Mouse (Mus musculus) lung, postnatal 10 days (tissue): ENCODE results near the gene Ulbp1.
"Not testable (repeated sequence)": the region's sequence is repeated elsewhere in the genome, so short reads cannot be mapped to it uniquely, and the experiment has no call there.

Source experiments
- DNase-seq: peaks from one replicate; pipeline ENCODE4 v3.0.0; 2021

The Ulbp1 gene

DNA sequence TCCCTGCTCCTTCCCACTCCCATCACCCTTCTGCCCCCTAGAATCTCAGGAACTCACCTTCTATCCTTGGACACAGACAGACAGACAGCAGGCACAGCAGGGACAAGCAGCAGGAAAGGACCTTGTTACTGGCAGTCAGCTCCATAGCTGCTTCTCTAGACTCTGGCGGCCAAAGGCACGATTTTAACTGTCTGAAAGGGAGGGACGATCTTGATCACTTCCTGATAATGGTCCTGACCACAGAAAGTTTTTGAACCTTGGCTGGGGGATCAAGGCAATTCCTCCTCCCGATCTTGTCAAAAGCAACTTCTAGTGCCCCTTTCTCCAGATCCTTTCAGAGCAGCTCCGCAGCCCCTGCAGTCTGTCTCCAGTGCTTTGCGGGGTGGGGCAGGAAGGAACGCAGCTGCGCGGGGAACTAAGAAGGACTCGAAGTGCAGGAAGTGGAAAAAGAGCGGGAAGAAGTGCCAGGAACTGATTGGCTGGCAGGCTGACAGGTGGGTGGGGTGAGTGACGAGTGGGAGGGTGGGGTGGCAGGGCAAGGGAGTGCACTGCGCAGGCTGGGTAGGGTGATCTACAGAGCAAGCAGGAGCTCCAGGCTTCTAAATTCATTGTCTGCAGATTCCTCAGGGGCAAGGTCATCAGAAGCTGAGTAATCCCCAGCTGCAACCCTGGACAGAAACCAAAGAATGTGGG lies at the start of gene Ulbp1:
TSS of gene Ulbp1 (minus strand) at position 442 of the 693 bp plus-strand sequence.
- DNase-seq = peak; percentile 89

DNA sequence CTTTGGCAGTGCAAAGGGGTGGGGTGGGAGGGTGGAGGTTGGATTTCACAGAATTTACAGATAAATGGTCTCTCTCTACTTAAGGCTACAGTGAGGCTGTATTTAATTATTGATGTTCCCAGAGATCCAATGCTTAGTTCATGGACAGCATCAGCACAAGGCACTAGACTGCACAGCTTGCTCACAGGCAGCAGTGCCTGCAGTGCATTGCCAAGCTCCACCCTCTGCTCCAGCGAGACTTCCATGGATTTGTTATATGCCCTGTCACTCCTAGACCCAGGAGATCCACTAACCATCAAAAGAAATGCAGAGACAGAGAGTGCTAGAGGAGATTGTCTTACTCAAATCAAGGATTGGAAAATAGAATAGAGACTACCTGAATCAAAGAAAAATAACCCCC lies 24.7 kb upstream of the Ulbp1 start:
- not testable (repeated sequence) for DNase-seq

DNA sequence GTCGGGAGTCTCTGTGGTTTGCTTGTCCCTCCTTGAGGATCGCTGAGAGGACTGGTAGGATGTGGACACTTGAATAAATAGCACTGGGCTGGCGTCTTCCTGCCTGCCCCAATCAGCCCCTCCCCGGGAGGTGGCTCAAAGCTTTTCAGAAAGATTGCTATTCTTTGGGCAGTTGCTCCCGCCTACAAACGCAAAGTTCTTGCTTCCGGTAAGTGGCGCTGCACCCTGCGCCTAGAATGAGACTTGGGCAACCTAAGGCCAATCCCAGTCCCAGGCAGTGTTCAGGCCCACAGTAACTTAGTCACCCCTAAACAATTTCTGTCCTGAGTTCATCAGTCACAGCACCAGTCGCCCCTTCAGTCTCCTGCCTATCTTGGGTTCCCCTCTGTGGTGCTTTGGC lies 18.9 kb upstream of the Ulbp1 start:
- DNase-seq = peak; percentile 22

DNA sequence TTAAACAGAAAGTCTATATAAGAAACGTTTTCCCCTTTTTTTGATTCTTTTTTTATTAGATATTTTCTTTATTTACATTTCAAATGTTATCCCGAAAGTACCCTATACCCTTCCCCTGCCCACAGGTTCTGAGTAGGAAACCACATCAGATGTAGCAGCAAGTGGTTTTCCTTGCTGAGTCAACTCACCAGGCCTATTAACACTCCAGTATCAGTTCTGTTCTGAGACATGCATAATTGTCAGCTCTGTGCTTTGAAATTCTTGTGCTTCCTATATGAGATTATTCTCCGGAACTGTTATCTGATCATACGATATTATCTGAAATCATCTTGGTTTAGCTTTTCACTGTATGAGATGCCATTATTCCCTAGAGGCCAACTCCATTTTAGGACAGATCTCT lies 10.2 kb upstream of the Ulbp1 start:
- DNase-seq = no peak

DNA sequence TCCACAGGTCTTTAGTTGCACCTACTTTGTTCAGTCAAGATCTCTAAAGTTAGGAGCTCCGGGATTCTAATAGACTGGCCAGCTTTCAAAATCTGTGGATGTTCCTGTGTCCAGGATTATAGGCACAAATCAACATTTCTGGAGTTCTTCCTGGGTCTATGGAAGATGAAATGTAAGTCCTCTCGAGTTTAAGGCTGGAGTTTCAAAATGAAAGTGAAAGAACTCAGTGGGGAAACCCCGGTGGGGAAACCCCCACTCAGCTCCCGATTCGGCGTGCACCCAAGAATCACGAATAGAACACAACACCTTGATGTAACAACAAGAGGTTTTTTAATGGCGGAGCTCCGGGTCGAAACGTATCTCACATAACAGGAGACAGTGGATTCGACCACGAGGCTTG lies 787 bp upstream of the Ulbp1 start:
- not testable (repeated sequence) for DNase-seq

DNA sequence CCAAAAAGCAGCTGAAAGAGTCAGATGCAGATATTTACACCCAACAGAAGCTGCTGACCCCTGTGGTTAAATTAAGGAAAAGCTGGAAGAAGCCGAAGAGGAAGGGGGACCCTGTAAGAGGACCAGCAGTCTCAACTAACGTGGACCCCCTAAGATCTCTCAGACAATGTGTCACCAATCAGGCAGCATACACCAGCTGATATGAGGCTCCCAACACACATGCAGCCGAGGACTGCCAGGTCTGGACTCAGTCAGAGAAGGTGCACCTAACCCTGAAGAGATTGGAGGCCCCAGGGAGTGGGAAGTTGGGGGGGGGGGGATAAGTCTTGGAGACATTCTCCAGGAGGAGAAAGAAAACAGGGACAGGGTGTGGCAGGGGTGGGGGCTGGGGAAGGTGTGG lies 1.8 kb downstream of the Ulbp1 start:
- DNase-seq = no peak

DNA sequence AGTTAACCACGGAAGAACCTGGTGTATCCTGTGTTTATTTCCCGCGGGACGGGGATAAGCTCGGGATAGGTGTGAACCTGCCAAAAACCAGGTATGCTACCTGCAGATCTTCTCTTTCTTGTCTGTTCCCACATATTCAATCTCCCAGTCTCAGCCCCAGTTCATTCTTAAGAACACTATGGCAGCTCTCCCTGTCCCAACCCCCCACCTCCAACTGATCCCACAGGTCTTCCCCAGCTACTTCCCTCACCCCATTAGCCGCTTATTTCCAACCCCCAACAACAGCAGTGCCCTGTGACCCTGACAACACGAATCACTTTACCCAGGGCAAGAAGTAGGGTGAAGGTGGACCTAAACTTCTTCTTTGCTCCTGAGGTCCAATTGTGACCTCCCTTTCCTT lies 3.0 kb downstream of the Ulbp1 start:
- DNase-seq = no peak

DNA sequence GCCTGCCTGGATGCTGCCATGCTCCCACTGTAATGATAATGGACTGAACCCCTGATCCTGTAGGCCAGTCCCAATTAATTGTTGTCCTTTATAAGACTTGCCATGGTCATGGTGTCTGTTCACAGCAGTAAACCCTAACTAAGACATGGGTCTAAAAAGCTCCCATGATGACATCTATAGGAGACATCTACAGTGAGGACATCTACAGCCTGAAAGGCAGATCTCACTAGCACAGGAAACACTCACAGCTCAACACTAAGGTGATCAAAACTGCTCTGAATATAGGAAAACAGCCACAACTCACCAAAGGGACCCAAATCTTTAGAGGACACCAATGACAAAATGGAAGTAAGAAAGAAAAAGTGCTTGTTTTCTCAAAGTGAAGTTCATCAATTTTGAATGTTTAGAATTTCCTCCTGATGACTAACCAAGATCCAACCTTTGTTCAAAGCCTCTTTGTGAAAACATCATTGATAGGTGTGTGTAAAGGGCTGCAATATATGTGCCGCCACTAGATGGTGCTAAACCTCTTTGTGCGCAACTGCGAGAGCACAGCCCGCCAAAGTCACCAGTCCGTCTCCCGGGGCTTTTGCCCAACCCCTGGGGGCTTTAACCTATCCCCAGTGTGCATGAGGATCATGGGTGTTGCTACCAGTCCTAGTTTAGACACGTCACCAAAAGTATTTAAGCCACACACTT lies 3.6 kb downstream of the Ulbp1 start:
- DNase-seq = peak; percentile 73

DNA sequence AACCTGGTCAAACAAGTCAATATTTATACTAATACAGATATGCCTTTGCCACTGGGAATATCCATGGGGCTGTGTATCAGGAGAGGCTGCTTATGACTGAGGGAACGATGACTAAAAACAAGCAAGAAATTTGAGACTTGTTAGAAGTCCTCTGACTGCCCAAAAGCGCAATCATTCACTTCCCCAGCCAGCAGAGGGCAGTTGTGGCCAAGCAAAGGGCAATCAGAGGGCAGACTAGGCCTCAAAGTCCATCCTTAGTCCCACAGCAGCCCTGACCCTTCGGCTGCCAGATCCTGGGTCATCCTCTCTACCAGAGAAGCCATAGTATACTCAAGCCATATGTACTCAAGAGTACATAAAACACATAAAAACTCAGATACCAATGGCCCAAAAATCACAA lies 11.4 kb downstream of the Ulbp1 start:
- DNase-seq = no peak

DNA sequence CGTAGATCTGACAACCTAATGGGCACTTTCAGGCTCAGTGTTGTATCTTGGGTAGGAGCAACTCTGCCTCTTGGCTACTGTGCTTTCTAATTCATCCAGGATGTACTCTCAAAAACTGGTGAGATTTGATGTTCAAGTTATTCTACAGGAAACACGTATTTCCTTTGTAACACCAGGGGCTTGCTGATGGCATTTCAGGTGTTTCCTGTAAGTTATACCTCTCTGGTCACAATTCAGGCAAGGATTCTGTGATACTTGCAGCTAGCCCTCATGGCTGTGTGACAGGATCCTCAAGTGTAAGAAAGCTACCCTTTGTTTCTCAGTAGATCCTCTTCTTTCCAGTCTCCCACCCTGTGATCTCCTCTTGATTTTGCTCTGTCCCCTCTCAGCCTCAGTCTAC lies 34.5 kb downstream of the Ulbp1 start:
- no peak for DNase-seq

DNA sequence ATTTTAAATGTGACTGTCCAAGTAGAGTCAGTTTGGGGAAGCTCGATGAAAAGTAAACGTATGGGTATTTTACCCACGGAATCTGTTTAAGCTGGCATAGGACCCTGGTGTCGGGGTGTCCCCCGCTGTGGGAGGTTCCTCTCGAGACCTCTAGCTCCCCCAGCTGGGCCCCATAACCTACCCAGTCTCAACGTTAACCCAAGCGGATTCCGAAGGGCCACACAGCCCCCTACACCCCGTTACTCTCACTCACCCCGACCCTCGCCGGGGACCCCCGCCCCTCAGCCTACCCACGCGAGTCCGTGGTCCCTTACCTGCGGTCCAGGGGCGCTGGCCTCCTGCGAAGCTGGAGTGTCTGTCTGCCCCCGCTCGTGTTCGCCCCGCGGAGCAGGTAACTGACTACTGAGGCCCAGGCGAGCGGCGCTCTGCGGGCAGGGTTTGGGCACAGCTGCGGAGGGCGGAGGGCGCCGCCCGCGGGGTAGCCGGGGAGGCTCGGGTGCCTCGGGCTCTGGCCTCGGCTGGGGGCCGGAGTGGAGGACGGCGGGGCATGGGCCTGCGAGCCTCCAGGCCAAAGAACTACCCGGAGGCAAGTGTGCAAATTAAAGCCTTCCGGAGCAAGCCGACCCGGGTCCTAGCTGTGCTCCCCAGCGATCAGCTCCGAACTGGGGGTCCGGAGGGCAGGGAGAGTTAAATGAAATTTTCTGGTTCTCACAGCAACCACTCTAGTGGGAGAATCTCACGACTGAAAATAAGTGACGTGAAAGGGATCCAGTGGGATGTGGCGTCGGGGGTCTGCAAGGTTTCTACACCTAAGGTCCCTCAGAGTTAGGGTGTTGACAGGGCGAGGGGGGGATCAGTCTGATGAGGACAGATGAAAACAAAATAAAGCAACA lies 80.0 kb downstream of the Ulbp1 start:
- DNase-seq = no peak

DNA sequence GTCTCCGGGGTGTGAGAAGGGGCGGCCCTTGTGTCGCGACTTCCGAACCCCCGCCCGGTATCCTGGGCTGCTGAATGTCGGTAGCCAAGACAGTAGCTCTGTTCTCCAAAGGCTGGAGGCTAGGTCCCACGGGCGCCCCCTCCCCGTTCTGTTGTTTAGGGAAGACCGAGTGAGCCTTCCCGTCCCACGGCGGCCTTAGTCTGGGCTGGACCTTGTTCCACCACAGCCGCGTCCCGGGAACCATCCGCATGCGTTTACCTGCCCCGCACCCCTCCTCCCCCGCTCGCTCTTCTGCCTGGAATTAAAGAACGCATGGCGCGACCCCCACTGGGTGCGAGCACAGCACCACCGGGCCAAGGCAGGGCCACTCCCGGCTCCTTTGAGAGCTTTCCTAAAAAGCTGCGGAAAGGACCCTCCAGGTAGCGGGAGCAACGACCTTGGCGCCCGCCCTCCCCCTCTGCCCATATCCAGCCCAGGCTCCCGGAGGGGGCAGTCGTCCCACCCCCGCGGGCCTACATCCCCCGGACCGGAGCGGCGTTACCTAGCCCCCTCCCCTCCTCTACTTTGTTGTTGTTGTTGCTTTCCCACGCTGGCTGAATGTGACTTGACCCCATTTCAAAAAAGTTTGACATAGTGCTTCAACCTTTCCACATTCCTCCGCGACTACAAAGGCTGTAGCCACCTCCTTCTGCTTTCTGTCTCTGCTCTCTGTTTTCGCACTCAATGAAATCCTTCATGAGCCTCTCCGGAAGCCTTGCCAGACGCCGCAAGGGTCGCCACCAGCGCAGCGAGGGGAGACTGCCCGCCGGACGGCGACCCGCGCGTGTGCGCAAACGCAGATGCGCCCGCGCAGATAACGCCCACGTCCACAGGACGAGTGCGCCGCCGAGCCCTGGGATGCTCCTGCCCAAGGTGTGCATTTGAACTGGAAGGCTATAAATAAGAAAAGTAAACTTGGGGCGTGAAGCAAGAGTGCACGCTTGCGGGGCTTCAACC lies 81.2 kb downstream of the Ulbp1 start:
- no peak for DNase-seq

DNA sequence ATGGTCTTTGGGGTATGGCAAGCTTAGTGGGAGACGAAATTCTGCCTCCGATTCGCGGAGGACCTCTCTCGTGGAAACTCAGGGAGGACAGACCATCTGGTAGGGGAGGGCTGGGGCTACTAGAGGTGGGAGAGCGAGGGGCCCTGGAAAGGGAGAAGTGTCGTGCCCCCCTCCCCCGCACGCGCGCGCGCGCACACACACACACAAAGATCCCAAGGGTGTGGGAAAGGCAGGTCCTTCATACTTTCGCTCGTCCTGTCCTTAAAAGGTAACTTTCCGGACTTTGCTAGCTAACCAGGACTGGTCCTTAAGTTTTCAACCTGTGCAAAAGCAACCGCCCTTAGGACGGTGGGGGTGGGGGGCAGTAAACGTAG lies 81.9 kb downstream of the Ulbp1 start:
- no peak for DNase-seq

DNA sequence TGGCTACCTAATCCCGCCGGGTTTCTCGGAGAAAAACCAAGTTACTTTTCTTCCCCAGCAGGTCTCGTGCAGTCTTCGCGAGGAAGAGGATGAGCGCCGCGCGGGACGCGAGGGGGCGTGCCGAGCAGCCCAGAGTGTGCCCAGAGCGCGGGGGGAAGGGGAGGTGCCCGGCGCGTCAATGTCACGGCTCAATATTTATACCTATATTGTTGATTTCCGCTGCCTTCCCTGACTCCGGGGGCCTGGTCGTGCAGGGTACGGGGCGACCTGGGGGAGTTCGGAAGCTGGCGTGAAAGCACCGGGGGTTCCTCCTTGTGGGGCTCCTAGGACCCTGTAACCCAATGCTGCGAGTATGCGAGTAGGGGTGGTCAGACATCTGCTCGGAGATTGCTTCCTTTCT lies 82.3 kb downstream of the Ulbp1 start:
- DNase-seq = peak; percentile 7
